Mouse (Mus musculus) ES-Bruce4 (cell line): Measurements from ENCODE around the gene Zfp503.

Experiments
- CTCF ChIP-seq: IDR thresholded peaks from one replicate; pipeline ENCODE4 v1.8.1; 2011; ENCODE audit warnings: low read depth, low read length
- POLR2A ChIP-seq: IDR thresholded peaks from one replicate; pipeline ENCODE4 v1.8.1; 2011; ENCODE audit warnings: low read length; ENCODE audit not compliant: insufficient read depth

DNA sequence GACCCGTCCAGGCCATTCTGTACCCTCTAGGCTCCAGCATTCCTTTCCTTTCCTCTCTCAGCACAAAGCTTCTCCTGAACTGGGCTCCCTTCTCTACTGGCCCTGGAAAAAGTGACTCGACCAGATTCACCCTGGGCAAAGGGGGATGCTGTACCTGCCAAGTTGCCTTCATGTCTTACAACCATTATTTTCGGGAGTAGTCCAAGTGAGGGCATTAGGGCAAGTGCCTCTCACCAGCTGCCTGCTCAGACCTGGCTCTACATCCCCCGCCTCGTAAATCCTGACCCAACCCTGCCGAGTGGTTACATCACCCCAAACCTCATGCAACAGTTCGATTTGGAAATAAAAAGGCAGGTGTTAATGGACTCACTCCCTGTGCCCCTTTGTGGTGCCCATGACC lies 36.9 kb downstream of the Zfp503 start:
- TF ChIP-seq CTCF: no peak
- TF ChIP-seq POLR2A: no peak
